Mouse (Mus musculus): ENCODE data around the gene Dusp27. TPM values are rescaled to one million over a fixed set of nuclear protein-coding genes. Genes with fewer than 3 reads are reported as not detected.
A peak's percentile ranks its signal among the peaks of the same experiment; 100 is the strongest.

Gene Dusp27
- polyA plus RNA-seq, 1 experiment from 2014 or later = 1.00 TPM

DNA sequence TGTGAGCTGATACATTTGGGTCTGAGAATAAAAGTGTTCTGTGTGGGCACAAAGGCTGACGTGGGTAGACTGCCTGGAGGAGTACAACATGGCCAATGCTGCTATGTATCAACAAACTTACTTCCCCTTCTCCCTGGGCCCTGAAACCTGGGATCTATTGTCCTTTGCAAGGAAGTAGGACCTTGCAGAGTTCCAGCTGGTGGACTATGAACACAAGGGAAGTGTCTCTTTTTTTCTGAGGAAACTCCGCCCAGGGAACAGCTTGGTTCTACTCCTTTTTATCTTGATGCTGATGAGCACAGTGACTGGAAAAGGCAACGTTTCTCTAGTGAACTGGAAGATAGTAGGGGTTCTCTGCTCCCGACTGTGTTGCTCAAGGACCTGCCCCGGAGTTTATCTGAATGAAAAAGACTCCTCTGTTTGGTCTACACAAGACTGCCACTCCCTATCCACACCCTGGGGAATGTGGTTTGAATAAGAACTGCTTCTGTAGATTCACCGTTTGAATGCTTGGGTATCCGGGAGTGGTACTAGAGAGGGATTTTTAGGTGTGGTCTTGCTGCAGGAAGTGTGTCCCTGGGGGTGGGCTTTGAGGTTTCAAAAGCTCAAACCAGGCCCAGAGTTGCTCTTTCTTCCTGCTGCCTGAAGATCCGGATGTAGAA, 2.7 kb downstream of the Dusp27 start:
- DNase-seq = no peak
- Histone ChIP-seq H3K9me3 (ENCODE audit: control insufficient read depth, low read length) (no peaks in the 10 kb centered on the region), H3K27ac (replicated peaks; ENCODE audit: low read depth, low read length) (no peak overlapping the region), H3K4me2 (ENCODE audit: low read length) (no peak overlapping the region), H3K27me3 (ENCODE audit: control insufficient read depth, insufficient read depth, low read length) (no peaks in the 10 kb centered on the region), H3K9ac (replicated peaks; ENCODE audit: low read length) (no peak overlapping the region), H3K4me3 (replicated peaks; ENCODE audit: low read depth, low read length) (no peak overlapping the region), H3K36me3 (ENCODE audit: control insufficient read depth, insufficient read depth, low read length) (no peaks in the 10 kb centered on the region), H3K4me1 (ENCODE audit: control insufficient read depth, insufficient read depth, low read length) (no peaks in the 10 kb centered on the region)
- ATAC-seq (ENCODE audit: low FRiP score, low TSS enrichment) = no peak
- 58% methylated on average over 8 of the region's 8 CpGs for WGBS

- Histone ChIP-seq H3K4me3 (replicated peaks; ENCODE audit: low read depth, low read length) (no peak overlapping the region), H3K9me3 (ENCODE audit: control insufficient read depth, low read length) (no peaks in the 10 kb centered on the region), H3K4me1 (ENCODE audit: control insufficient read depth, insufficient read depth, low read length) (no peaks in the 10 kb centered on the region), H3K9ac (replicated peaks; ENCODE audit: low read length) (no peak overlapping the region), H3K27me3 (ENCODE audit: control insufficient read depth, insufficient read depth, low read length) (no peaks in the 10 kb centered on the region), H3K4me2 (ENCODE audit: low read length) (no peak overlapping the region), H3K27ac (replicated peaks; ENCODE audit: low read depth, low read length) (no peak overlapping the region), H3K36me3 (ENCODE audit: control insufficient read depth, insufficient read depth, low read length) (no peaks in the 10 kb centered on the region)
- 96% methylated on average over 8 of the region's 8 CpGs for WGBS
- DNase-seq (no peak), ATAC-seq (ENCODE audit: low FRiP score, low TSS enrichment) (no peak)
Measured at GRCm38 (mm10) chr1:166123751-166124150, 4.0 kb downstream of the Dusp27 start.

GRCm38 (mm10) chr1:166123045-166123444, 4.7 kb downstream of the Dusp27 start:
- no peaks in the 10 kb centered on the region for H3K4me1 ChIP-seq (ENCODE audit: control insufficient read depth, insufficient read depth, low read length)
- no peak overlapping the region for H3K4me2 ChIP-seq (ENCODE audit: low read length)
- no peaks in the 10 kb centered on the region for H3K36me3 ChIP-seq (ENCODE audit: control insufficient read depth, insufficient read depth, low read length)
- ATAC-seq (ENCODE audit: low FRiP score, low TSS enrichment) (no peak), DNase-seq (no peak)
- H3K4me3 ChIP-seq (replicated peaks; ENCODE audit: low read depth, low read length) = no peak overlapping the region
- WGBS = 98% methylated on average over 1 of the region's 1 CpGs
- no peak overlapping the region for H3K27ac ChIP-seq (replicated peaks; ENCODE audit: low read depth, low read length)
- no peak overlapping the region for H3K9ac ChIP-seq (replicated peaks; ENCODE audit: low read length)
- no peaks in the 10 kb centered on the region for H3K27me3 ChIP-seq (ENCODE audit: control insufficient read depth, insufficient read depth, low read length)
- H3K9me3 ChIP-seq (ENCODE audit: control insufficient read depth, low read length) = no peaks in the 10 kb centered on the region

DNA sequence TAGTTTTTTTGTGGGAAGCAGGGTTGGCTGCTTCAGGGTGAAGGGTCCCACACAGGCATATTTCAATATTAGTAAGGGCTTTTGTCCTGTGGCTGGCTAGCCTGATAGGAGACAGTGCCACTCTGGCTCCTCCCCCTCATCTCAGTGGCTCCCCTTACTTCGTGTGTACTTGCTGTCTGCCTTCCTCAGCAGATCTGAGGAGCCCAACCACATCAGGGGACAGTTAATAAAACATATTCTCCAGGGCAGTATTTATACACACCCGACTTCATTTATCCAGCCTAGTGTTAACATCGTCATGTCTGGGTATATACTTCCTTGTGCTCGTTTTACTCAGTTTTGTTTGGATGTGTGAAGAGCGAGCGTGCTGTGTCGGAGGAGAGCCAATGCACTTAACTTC, 5.6 kb downstream of the Dusp27 start:
- no peak overlapping the region for H3K4me2 ChIP-seq (ENCODE audit: low read length)
- 87% methylated on average over 7 of the region's 7 CpGs for WGBS
- no peaks in the 10 kb centered on the region for H3K27me3 ChIP-seq (ENCODE audit: control insufficient read depth, insufficient read depth, low read length)
- ATAC-seq (ENCODE audit: low FRiP score, low TSS enrichment) (no peak), DNase-seq (no peak)
- H3K4me1 ChIP-seq (ENCODE audit: control insufficient read depth, insufficient read depth, low read length) = no peaks in the 10 kb centered on the region
- no peak overlapping the region for H3K27ac ChIP-seq (replicated peaks; ENCODE audit: low read depth, low read length)
- H3K36me3 ChIP-seq (ENCODE audit: control insufficient read depth, insufficient read depth, low read length) = no peaks in the 10 kb centered on the region
- H3K4me3 ChIP-seq (replicated peaks; ENCODE audit: low read depth, low read length) = no peak overlapping the region
- no peaks in the 10 kb centered on the region for H3K9me3 ChIP-seq (ENCODE audit: control insufficient read depth, low read length)
- no peak overlapping the region for H3K9ac ChIP-seq (replicated peaks; ENCODE audit: low read length)

GRCm38 (mm10) chr1:166117866-166118639, 9.7 kb downstream of the Dusp27 start:
- H3K9ac ChIP-seq (replicated peaks; ENCODE audit: low read length) = no peak overlapping the region
- no peaks in the 10 kb centered on the region for H3K4me1 ChIP-seq (ENCODE audit: control insufficient read depth, insufficient read depth, low read length)
- DNase-seq = peak; percentile 41
- WGBS = 61% methylated on average over 13 of the region's 13 CpGs
- no peak for ATAC-seq (ENCODE audit: low FRiP score, low TSS enrichment)
- H3K27ac ChIP-seq (replicated peaks; ENCODE audit: low read depth, low read length) = no peak overlapping the region
- no peaks in the 10 kb centered on the region for H3K27me3 ChIP-seq (ENCODE audit: control insufficient read depth, insufficient read depth, low read length)
- no peaks in the 10 kb centered on the region for H3K36me3 ChIP-seq (ENCODE audit: control insufficient read depth, insufficient read depth, low read length)
- H3K4me3 ChIP-seq (replicated peaks; ENCODE audit: low read depth, low read length) = no peak overlapping the region
- no peak overlapping the region for H3K4me2 ChIP-seq (ENCODE audit: low read length)
- no peaks in the 10 kb centered on the region for H3K9me3 ChIP-seq (ENCODE audit: control insufficient read depth, low read length)

GRCm38 (mm10) chr1:166115719-166116118, 12.0 kb downstream of the Dusp27 start:
- Histone ChIP-seq H3K9ac (replicated peaks; ENCODE audit: low read length) (no peak overlapping the region), H3K4me3 (replicated peaks; ENCODE audit: low read depth, low read length) (no peak overlapping the region), H3K4me1 (ENCODE audit: control insufficient read depth, insufficient read depth, low read length) (no peaks in the 10 kb centered on the region), H3K27ac (replicated peaks; ENCODE audit: low read depth, low read length) (no peak overlapping the region), H3K36me3 (ENCODE audit: control insufficient read depth, insufficient read depth, low read length) (no peaks in the 10 kb centered on the region), H3K4me2 (ENCODE audit: low read length) (no peak overlapping the region), H3K27me3 (ENCODE audit: control insufficient read depth, insufficient read depth, low read length) (no peaks in the 10 kb centered on the region), H3K9me3 (ENCODE audit: control insufficient read depth, low read length) (no peaks in the 10 kb centered on the region)
- no peak for DNase-seq
- WGBS = 93% methylated on average over 4 of the region's 4 CpGs
- no peak for ATAC-seq (ENCODE audit: low FRiP score, low TSS enrichment)

DNA sequence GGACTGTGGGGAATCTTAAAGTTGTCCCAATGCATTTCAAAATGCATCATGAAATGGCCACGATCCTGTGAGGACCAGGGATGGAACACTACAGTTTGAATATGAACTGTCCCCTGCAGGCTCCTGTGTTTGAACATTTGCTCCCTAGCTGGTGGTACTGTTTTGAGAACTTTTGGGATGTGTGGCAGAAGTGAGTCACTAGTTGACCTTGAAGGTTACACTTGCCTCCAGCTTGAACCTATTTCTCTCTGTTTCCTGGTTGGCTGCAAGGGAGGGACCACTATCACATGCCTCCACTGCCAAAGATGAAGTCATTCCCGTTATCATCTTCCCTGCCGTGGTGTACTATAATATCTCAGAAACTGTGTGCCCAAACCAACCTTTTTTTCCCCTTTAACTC, 12.7 kb downstream of the Dusp27 start:
- Histone ChIP-seq H3K4me1 (ENCODE audit: control insufficient read depth, insufficient read depth, low read length) (no peaks in the 10 kb centered on the region), H3K27me3 (ENCODE audit: control insufficient read depth, insufficient read depth, low read length) (no peaks in the 10 kb centered on the region), H3K9ac (replicated peaks; ENCODE audit: low read length) (no peak overlapping the region), H3K4me3 (replicated peaks; ENCODE audit: low read depth, low read length) (no peak overlapping the region), H3K36me3 (ENCODE audit: control insufficient read depth, insufficient read depth, low read length) (no peaks in the 10 kb centered on the region), H3K27ac (replicated peaks; ENCODE audit: low read depth, low read length) (no peak overlapping the region), H3K9me3 (ENCODE audit: control insufficient read depth, low read length) (no peaks in the 10 kb centered on the region), H3K4me2 (ENCODE audit: low read length) (no peak overlapping the region)
- ATAC-seq (ENCODE audit: low FRiP score, low TSS enrichment) (no peak), DNase-seq (no peak)
- 88% methylated on average over 3 of the region's 3 CpGs for WGBS

DNA sequence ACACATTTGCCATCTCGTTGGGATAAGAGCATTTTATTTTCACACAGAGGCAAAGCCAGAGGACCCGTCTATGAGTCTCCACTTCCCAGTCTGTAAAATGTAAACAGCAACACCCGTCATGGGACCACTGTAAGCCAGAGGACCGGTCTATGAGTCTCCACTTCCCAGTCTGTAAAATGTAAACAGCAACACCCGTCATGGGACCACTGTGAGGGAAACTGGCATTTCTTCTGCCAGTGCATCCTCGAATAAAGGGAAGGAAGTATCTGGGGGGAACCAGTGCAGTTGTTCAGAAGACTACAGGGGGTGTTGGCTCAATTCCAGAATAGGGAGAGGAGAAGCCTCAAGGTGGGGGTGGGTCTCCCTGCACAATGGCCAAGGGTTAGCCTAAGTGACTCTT, 22.3 kb downstream of the Dusp27 start:
- no peak overlapping the region for H3K4me3 ChIP-seq (replicated peaks; ENCODE audit: low read depth, low read length)
- H3K4me2 ChIP-seq (ENCODE audit: low read length) = no peak overlapping the region
- H3K4me1 ChIP-seq (ENCODE audit: control insufficient read depth, insufficient read depth, low read length) = no peaks in the 10 kb centered on the region
- 85% methylated on average over 6 of the region's 6 CpGs for WGBS
- H3K36me3 ChIP-seq (ENCODE audit: control insufficient read depth, insufficient read depth, low read length) = no peaks in the 10 kb centered on the region
- H3K9me3 ChIP-seq (ENCODE audit: control insufficient read depth, low read length) = no peaks in the 10 kb centered on the region
- no peak for ATAC-seq (ENCODE audit: low FRiP score, low TSS enrichment)
- no peak overlapping the region for H3K9ac ChIP-seq (replicated peaks; ENCODE audit: low read length)
- H3K27ac ChIP-seq (replicated peaks; ENCODE audit: low read depth, low read length) = no peak overlapping the region
- H3K27me3 ChIP-seq (ENCODE audit: control insufficient read depth, insufficient read depth, low read length) = no peaks in the 10 kb centered on the region
- DNase-seq = no peak

GRCm38 (mm10) chr1:166104858-166105257, 22.9 kb downstream of the Dusp27 start:
- Histone ChIP-seq H3K36me3 (ENCODE audit: control insufficient read depth, insufficient read depth, low read length) (no peaks in the 10 kb centered on the region), H3K9ac (replicated peaks; ENCODE audit: low read length) (no peak overlapping the region), H3K9me3 (ENCODE audit: control insufficient read depth, low read length) (no peaks in the 10 kb centered on the region), H3K4me2 (ENCODE audit: low read length) (no peak overlapping the region), H3K4me1 (ENCODE audit: control insufficient read depth, insufficient read depth, low read length) (no peaks in the 10 kb centered on the region), H3K27me3 (ENCODE audit: control insufficient read depth, insufficient read depth, low read length) (no peaks in the 10 kb centered on the region), H3K27ac (replicated peaks; ENCODE audit: low read depth, low read length) (no peak overlapping the region), H3K4me3 (replicated peaks; ENCODE audit: low read depth, low read length) (no peak overlapping the region)
- DNase-seq = no peak
- no peak for ATAC-seq (ENCODE audit: low FRiP score, low TSS enrichment)
- 94% methylated on average over 3 of the region's 3 CpGs for WGBS
